Mouse (Mus musculus) brain, embryonic 14.5 days (tissue): ENCODE measurements around the gene Taok2. TPM values are rescaled to one million over a fixed set of nuclear protein-coding genes. Genes with fewer than 3 reads are reported as not detected.

Source experiments
- DNase-seq: peaks from one replicate; pipeline ENCODE4 v3.0.0-alpha.2; 2011; ENCODE audit warnings: low read depth
- CTCF ChIP-seq: fragments of 200-500 bp; IDR thresholded peaks from 2 replicates; pipeline ENCODE4 v1.5.1; 2012; ENCODE audit warnings: inconsistent platforms, mild to moderate bottlenecking, moderate library complexity, borderline replicate concordance; ENCODE audit not compliant: insufficient read depth, insufficient read length; ENCODE audit errors: extremely low read depth
- POLR2A ChIP-seq: fragments of 200-500 bp; IDR thresholded peaks from 2 replicates; pipeline ENCODE4 v1.6.1; 2012; ENCODE audit warnings: mild to moderate bottlenecking, inconsistent platforms, borderline replicate concordance; ENCODE audit not compliant: poor library complexity, insufficient read depth, insufficient read length, severe bottlenecking; ENCODE audit errors: extremely low read depth
- polyA plus RNA-seq: library from polyadenylated mRNA; depleted of rRNA; stranded (reverse); fragments of >200 nt; gene quantifications from 2 replicates; pipeline ENCODE4 v1.2.3, GENCODE M21; 2012

Gene Taok2
- polyA plus RNA-seq, 1 experiment, result 131 TPM

DNA sequence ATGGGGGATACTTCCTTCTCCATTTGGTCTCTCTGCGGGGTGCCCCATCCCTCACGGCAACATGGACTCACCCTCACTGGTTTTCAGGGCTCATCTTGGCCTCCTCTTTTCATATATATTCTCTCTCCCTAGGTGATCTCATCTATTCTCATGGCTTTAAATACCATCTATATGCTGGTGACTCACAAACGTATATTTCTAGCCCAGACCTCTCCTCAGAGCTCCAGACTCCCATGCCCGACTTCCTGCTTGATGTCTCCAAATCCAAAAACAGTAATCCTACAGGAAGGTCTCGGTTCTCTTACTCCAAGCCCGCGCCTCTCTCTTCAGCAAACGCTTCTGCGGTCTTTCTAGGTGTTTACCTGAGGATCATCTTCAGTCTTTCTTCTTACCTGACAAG lies 41.2 kb downstream of the Taok2 start:
- TF ChIP-seq CTCF, result no peak
- TF ChIP-seq POLR2A, result no peak
- DNase-seq, result no peak

DNA sequence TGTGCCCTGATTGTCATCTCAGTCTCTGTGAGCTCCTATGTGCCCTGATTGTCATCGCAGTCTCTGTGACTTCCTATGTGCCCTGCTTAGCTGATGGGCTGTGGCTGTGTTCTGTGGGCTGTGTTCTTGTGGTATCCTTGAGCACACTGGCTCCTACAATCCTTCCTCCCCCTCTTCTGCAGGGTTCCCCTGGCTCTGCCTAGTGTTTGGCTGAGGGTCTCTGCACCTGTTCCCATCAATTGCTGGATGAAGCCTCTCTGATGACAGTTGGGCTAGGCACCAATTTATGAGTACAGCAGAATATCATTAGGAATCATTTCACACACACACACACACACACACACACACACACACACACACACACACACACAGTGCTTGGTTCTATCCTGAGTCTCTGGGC lies 51.2 kb downstream of the Taok2 start:
- TF ChIP-seq POLR2A, result no peak
- DNase-seq, result no peak

DNA sequence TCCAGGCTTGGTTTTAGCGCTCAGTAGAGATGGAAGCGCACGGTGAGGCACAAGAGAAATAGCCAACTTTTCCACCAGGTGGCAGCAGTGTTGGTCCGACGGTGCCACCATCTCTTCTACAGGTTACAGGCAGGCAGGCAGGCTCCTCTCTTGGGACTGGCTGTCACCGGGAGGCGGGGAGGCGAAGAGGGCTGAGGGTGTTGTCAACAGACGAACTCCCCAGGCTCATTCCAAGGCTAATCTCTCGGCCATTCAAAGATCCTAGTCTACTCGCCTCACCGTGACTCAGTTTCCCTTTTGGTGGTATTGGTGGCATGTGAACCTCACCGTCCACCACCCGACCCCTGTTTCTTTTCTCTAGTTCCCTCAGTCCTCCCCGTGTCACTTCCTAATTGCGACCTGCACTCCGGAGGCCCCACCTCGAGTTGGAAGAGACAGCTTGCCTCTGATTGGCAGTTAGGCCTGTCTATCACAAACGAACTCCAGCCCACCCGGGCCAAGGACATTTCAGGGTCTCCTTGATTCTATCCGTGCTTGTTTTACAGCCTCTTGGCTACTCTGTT lies 52.4 kb downstream of the Taok2 start:
- DNase-seq, result peak; percentile 90
- TF ChIP-seq CTCF (peak; percentile 90), POLR2A (no peak)

DNA sequence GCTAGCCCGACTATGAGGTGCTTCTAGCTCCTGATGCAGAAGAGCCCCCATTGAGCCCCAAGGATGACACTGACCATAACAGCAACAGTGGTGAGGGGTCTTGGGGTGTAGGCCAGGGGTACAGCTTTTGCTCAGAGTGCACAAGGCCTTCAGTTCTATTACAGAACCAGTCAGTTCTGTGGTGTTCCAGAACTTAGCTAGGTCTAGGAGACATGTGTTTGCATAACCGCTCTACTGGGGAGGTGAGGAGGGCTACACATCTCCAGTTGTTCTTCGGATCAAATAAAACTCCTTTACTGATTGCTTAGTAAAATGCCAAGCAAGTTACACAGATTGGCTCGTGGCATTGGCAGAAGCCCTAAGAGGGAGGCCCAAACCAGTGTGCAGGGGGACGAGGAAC lies 53.0 kb downstream of the Taok2 start, which contains the start of gene 4930451I11Rik:
Gene 4930451I11Rik, minus strand, starts transcription at position 101 of the 400 bp plus-strand sequence.
- DNase-seq, result no peak
- no peak for TF ChIP-seq POLR2A
- no peak for TF ChIP-seq CTCF

DNA sequence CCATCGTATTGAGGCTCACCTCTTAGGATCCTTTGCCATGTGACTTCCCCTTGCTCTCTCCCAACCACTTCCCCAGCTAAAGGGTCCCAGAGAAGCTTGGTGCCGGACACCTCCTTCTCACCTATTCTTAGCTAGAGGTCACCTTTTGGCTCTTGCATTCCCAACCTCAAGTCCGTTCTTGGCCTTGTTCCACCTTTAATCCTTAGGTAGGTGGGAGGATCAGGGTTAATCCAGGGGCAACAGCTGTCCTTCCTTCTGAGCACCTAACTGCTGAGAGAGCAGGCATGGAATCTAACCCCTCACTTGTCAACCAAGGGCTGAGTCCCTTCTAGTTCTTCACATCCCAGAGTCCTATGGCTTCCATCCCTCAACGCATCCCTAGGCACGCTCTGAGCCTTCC lies 58.6 kb downstream of the Taok2 start:
- DNase-seq, result no peak
- TF ChIP-seq POLR2A, result no peak
- no peak for TF ChIP-seq CTCF

DNA sequence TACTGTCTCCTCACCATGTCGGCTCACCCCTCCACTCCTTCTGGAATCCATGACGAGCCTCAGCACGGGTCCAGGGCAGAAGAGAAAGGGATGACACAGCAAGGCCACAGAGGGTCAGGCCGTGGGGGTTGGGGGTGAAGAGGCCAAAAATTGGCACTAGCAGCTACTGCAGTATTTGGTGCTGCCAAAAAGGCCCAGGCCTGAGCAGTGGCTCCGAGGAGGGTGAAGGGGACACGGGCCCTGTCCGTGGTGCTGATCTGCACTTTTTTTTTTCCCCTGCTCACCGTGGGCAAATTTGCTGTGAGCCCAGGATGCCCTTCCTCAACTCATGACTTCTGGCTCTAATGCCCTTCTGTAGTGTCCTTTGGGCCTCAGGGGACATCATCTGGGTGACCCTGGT lies 59.1 kb downstream of the Taok2 start:
- no peak for TF ChIP-seq POLR2A
- TF ChIP-seq CTCF, result no peak
- DNase-seq, result no peak

DNA sequence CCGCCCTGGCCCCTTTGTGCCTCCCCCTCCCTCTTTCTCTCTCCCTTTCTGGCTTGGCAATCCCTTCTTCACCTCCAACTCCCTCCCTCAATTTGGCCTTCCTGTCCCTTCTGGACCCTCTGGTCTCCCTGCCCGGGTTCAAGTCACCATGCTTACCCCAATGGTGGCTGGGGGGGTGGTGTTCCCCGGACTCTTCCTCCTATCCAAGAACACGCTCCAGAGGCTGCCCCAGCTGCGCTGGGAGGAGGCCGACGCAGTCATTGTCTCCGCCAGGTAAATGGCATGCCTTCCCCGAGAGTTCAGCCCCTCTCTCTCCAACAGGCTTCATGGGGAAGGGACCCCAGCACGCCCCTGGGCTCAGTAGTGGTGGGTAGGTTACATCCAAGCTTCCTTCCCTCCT lies 60.6 kb downstream of the Taok2 start:
- no peak for DNase-seq

DNA sequence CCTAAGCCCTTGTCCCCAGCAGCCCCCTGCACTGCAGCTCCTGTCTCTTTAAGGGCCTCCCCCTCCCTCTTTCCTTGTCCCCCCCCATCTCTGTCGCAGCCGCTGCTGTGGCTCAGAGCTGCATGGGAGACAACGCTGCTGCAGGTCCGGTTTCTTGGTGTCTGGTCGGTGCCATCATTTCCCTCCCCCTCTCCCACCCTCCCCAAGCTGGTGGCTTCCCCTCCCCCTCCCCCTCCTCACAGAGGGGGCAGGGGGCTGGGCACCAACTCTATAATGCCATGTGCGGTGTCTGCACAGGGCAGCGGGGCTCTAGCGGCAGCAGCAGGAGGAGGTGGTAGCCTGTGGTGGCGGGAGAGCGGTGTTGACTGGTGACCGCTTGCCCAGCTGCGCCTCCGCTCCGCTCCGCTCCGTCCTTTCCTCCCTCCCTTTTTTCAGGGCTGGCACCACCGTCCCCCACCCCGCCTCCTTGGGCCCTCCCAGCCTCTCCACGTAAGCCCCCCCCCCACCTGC lies 61.2 kb downstream of the Taok2 start:
- TF ChIP-seq CTCF (no peak), POLR2A (peak; percentile 48; the same call in 1 of the 2 replicates)
- DNase-seq, result peak; percentile 85

More for the DNA sequence above, 60.6 kb downstream of the Taok2 start:
- TF ChIP-seq POLR2A (no peak), CTCF (no peak)

DNA sequence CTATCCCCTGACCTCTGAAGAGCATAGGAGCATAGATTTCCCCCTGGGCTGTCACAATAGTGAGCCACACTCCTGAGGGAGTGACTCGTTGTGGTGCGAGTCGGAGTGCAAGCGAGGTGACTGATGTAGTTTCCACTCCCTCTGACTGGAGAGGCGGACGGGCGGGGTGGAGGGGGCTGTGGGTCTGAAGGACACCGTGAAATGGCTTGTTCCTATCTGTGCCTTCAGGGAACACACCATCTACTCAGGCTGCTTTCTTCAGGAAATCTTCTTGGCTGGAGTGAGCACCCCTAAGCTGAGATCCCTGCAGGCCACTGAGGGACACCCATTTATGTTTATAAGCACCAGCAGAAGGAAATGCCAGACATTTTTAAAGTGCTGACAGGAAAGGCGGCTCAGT lies 61.8 kb downstream of the Taok2 start:
- no peak for DNase-seq
- TF ChIP-seq CTCF (no peak), POLR2A (no peak)

DNA sequence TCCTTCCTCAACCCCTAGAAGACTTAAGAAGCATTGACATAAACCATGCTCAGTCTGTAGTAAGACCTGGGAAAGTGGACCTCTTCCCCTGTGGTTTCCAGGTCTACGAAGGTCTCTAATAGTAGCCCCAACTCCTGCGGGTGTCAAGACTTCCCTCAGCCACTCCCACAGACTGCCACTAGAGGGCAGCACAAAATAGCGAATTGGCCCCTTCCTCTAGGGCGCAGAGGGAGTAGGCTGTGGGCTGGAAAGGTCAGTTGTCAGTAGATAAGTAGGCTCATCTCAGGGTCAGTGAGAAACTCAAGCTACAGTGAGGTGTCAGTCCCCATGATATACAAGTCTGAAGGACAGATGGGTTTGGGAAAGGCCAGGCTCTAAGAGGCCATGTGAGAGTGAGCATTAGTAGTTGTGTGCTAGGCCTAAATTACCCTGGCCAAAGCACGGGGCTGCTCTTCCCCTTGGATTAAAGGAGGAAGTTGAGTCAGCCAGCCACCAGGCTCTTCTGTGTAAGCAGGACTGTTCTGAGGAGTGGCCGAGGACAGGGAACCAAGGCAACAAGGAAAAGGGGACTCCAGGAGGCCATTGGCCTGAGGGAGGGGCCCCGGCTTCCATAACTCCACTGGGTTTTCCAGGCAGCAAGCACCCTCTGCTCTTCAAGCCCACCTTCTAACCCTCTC lies 62.5 kb downstream of the Taok2 start:
- DNase-seq, result peak; percentile 84
- peak; percentile 98 for TF ChIP-seq CTCF
- no peak for TF ChIP-seq POLR2A

DNA sequence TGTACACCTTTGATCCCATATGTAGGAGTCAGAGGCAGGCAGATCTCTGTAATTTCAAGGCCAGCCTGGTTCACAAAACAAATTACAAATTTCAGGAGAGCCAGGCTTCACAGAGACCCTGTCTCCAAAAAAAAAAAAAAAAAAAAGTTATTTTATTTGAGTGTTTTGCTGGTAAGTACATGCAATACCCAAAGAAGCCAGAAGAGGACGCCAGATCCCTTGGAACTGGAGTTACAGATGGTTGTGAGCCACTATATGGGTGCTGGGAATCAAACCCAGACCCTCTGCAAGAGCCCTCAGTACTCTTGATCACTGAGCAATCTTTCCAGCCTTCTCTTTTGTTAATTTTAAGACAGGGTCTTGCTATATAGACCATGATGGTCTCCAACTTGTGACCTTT lies 65.7 kb downstream of the Taok2 start:
- TF ChIP-seq CTCF (peak; percentile 14; the same call in 1 of the 2 replicates), POLR2A (no peak)
- DNase-seq, result no peak

DNA sequence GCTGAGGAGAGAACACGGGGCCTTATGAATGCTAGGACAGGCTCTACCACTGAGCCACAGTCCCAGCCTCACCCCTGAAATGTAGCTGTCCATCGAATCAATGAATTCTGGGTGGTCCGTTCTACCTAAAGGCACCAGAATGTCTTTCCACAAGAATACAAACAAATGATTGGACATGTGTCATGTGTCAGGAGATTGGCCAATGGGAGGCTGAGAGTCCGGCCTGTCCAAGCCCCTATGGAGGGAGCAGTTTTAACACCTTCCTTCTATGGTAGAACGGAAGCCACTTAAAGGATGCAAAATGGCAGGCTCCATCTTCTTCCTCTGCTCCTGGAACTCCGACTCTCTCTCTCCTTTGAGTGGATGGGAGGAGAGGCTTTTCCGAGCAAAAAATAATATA lies 66.9 kb downstream of the Taok2 start:
- DNase-seq, result no peak

More for the DNA sequence above, 66.9 kb downstream of the Taok2 start:
- TF ChIP-seq POLR2A, result no peak
- no peak for TF ChIP-seq CTCF
